Mouse (Mus musculus): Measurements from ENCODE around the gene Coro6.

- TF ChIP-seq ZNF384 (IDR thresholded peaks at IDR 0.05; ENCODE audit: low read depth, low read length) (no peak), HCFC1 (IDR thresholded peaks at IDR 0.05; ENCODE audit: borderline replicate concordance, insufficient read depth, low read length) (peak; percentile 89), CHD2 (IDR thresholded peaks at IDR 0.05; ENCODE audit: low read depth, low read length) (no peak), MAFK (IDR thresholded peaks at IDR 0.05; ENCODE audit: insufficient read depth, low read depth, low read length) (no peak)
Observed at GRCm38 (mm10) chr11:77489591-77490235, 27.5 kb downstream of the Coro6 start, which contains the start of gene Ankrd13b.

Data from ES-E14 (cell line).